Mouse (Mus musculus) thymus, adult 2 months (tissue): ENCODE measurements around the gene Fer1l4. TPM values are rescaled to one million over a fixed set of nuclear protein-coding genes. Genes with fewer than 3 reads are reported as not detected.

Experiments
- DNase-seq: peaks from one replicate; pipeline ENCODE4 v3.0.0; 2021
- H3K27ac ChIP-seq: fragments of 200-500 bp; 2 replicates; pipeline ENCODE4 v1.5.1; 2012; ENCODE audit warnings: low read length, control low read depth; ENCODE audit not compliant: control insufficient read depth, insufficient read depth
- H3K27me3 ChIP-seq: fragments of 200-500 bp; 2 replicates; pipeline ENCODE4 v1.6.1; 2012; ENCODE audit warnings: mild to moderate bottlenecking, low read length, moderate library complexity, mixed read lengths; ENCODE audit not compliant: control insufficient read depth, insufficient read depth
- H3K36me3 ChIP-seq: fragments of 200-500 bp; 2 replicates; pipeline ENCODE4 v1.6.1; 2012; ENCODE audit warnings: mild to moderate bottlenecking, low read length, moderate library complexity; ENCODE audit not compliant: control insufficient read depth, insufficient read depth
- H3K4me1 ChIP-seq: fragments of 200-500 bp; replicated peaks from 2 replicates; pipeline ENCODE4 v1.6.1; 2012; ENCODE audit warnings: low read length; ENCODE audit not compliant: control insufficient read depth, insufficient read depth
- H3K4me3 ChIP-seq: fragments of 200-500 bp; 2 replicates; pipeline ENCODE4 v1.5.1; 2012; ENCODE audit warnings: mild to moderate bottlenecking, low read length, control low read depth, moderate library complexity; ENCODE audit not compliant: control insufficient read depth, insufficient read depth
- CTCF ChIP-seq: fragments of 200-500 bp; IDR thresholded peaks from 2 replicates; pipeline ENCODE4 v1.5.1; 2012; ENCODE audit warnings: mild to moderate bottlenecking, control low read depth, low read length, moderate library complexity, borderline replicate concordance; ENCODE audit not compliant: control insufficient read depth, poor library complexity, insufficient read depth; ENCODE audit errors: extremely low read depth
- POLR2A ChIP-seq: fragments of 200-500 bp; IDR thresholded peaks from 2 replicates; pipeline ENCODE4 v1.6.1; 2012; ENCODE audit warnings: mild to moderate bottlenecking, low read length, control low read depth, moderate library complexity; ENCODE audit not compliant: control insufficient read depth, poor library complexity, insufficient read depth; ENCODE audit errors: extremely low read depth
- WGBS: fragments of 180-500 bp; shearing (Covaris S2); methylation state at CpG from one replicate; pipeline ENCODE4 v1.1.7; 2018; 5-methylcytosine and 5-hydroxymethylcytosine counted together
- polyA plus RNA-seq: library from polyadenylated mRNA; depleted of rRNA; stranded (reverse); fragments of >200 nt; gene quantifications from 2 replicates; pipeline ENCODE4 v1.2.3, GENCODE M21; 2012; rRNA removed

Fer1l4 gene
- 0.08 and 0.22 TPM in 2 replicates for polyA plus RNA-seq

- Histone ChIP-seq H3K4me1 (peaks cover 4% of the 10 kb centered on the region), H3K27me3 (0 out of 2 replicates have a peak, but pooled peaks cover 2% of the 10 kb centered on the region), H3K36me3 (no peaks in the 10 kb centered on the region), H3K4me3 (no peak within 1 kb of the TSS), H3K27ac (no peak within 1 kb of the TSS)
- WGBS, result 87% methylated on average over 9 of the region's 9 CpGs
- TF ChIP-seq CTCF, result no peak
- no peak for TF ChIP-seq POLR2A
- DNase-seq, result no peak
These were observed at the start of gene Fer1l4 for GRCm38 (mm10) chr2:156052816-156053215. Gene Fer1l4, minus strand, starts transcription at chr2:156052947.

GRCm38 (mm10) chr2:156091926-156092325 lies 39.2 kb upstream of the Fer1l4 start:
- no peak overlapping the region for H3K27ac ChIP-seq
- DNase-seq, result no peak
- H3K4me3 ChIP-seq, result no peak overlapping the region
- WGBS, result 92% methylated on average over 5 of the region's 5 CpGs
- peaks cover 25% of the 10 kb centered on the region for H3K36me3 ChIP-seq
- H3K27me3 ChIP-seq, result no peaks in the 10 kb centered on the region
- no peaks in the 10 kb centered on the region for H3K4me1 ChIP-seq
- TF ChIP-seq CTCF (no peak), POLR2A (no peak)

- no peak for DNase-seq
- TF ChIP-seq POLR2A (no peak), CTCF (no peak)
- H3K27ac ChIP-seq, result no peak overlapping the region
- H3K36me3 ChIP-seq, result peaks cover 3% of the 10 kb centered on the region; the same call in 1 of the 2 replicates
- no peak overlapping the region for H3K4me3 ChIP-seq
- no peaks in the 10 kb centered on the region for H3K4me1 ChIP-seq
- no peaks in the 10 kb centered on the region for H3K27me3 ChIP-seq
- 94% methylated on average over 1 of the region's 1 CpGs for WGBS
These were observed 37.1 kb upstream of the Fer1l4 start for GRCm38 (mm10) chr2:156089799-156090198.

- H3K36me3 ChIP-seq, result no peaks in the 10 kb centered on the region; the same call in 1 of the 2 replicates
- no peaks in the 10 kb centered on the region for H3K4me1 ChIP-seq
- H3K27me3 ChIP-seq, result no peaks in the 10 kb centered on the region
- H3K4me3 ChIP-seq, result no peak overlapping the region
- 89% methylated on average over 7 of the region's 7 CpGs for WGBS
- no peak overlapping the region for H3K27ac ChIP-seq
- TF ChIP-seq CTCF (no peak), POLR2A (no peak)
- DNase-seq, result no peak
These were observed 34.8 kb upstream of the Fer1l4 start for GRCm38 (mm10) chr2:156087391-156088110.

- Histone ChIP-seq H3K36me3 (no peaks in the 10 kb centered on the region; the same call in 1 of the 2 replicates), H3K27ac (no peak overlapping the region), H3K27me3 (no peaks in the 10 kb centered on the region), H3K4me3 (no peak overlapping the region), H3K4me1 (no peaks in the 10 kb centered on the region)
- TF ChIP-seq CTCF, result no peak
- TF ChIP-seq POLR2A, result no peak
- DNase-seq, result no peak
- over 99% methylated on average over 3 of the region's 3 CpGs for WGBS
These were observed 31.8 kb upstream of the Fer1l4 start for GRCm38 (mm10) chr2:156084541-156084940.

- Histone ChIP-seq H3K27ac (no peak overlapping the region), H3K4me1 (no peaks in the 10 kb centered on the region), H3K4me3 (no peak overlapping the region), H3K27me3 (no peaks in the 10 kb centered on the region), H3K36me3 (peaks cover 35% of the 10 kb centered on the region)
- no peak for TF ChIP-seq CTCF
- TF ChIP-seq POLR2A, result no peak
- 95% methylated on average over 7 of the region's 7 CpGs for WGBS
- DNase-seq, result no peak
These were observed 27.6 kb upstream of the Fer1l4 start for GRCm38 (mm10) chr2:156080391-156080790.
